7 mouse cellular contexts compared by ENCODE assay signal in the genomic region with DNA sequence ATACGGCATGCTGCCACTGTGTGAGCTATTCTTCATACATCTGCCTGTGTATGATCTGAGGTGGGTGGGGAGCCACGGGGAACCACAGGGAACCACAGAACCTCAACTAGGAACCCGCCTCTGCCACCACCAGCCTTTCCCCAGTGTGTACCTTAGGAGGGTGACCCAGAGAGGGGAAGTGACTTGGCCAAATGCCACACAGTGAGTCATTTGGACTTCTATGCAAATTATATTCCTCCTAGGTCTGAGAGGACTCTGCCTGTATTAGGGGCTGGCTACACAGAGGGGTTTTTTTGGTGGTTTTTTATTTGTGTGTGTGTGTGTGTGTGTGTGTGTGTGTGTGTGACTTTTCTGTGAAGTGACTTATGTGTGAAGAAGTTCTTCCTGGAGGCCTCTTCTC. TPM values are rescaled to one million over a fixed set of nuclear protein-coding genes. Genes with fewer than 3 reads are reported as not detected.
A peak's percentile ranks its signal among the peaks of the same experiment; 100 is the strongest.
DNase-seq lines count a peak whose midpoint lies in the region; ATAC-seq lines count a peak whose summit lies in the region.

No protein-coding gene starts in this region.

- DNase-seq in CD8-positive naive resting alpha-beta T cell, adult 2 months (ENCODE audit: low read depth in 2 of 2, low spot score in 2 of 2), result peak; percentile 71 to 75
- peak; percentile 75 for DNase-seq in adrenal gland, postnatal 14 days
- DNase-seq in kidney, adult 9 months, result peak; percentile 64
- DNase-seq in cerebellum, adult 9-11 months, result no peak
- no peak for DNase-seq in cerebellum, postnatal 10 days
- no peak for DNase-seq in ovary, postnatal 10 days (ENCODE audit: low spot score)

- ATAC-seq in megakaryocyte progenitor cell, adult 5-6 weeks (replicated peaks; ENCODE audit: poor library complexity), result peak; percentile 76

RNA-seq across cellular contexts. Expression of gene Adora2a, which starts 9.9 kb away (rescaled TPM):
- 6.9 and 10.6 TPM in 2 replicates for total RNA-seq in adrenal gland, postnatal 14 days (2021)
- 0.91 and 0.93 TPM in 2 replicates for total RNA-seq in megakaryocyte progenitor cell, adult 5-6 weeks (2015)
- total RNA-seq in megakaryocyte progenitor cell, adult 5-6 weeks (2017), result 0.54 and 0.88 TPM in 2 replicates

Comparison
In these comparisons a context has a peak if more than half of its experiments do, and no peak if none do; other contexts are left out.
1. DNase-seq: peak in CD8-positive naive resting alpha-beta T cell, adult 2 months (2 of 2), adrenal gland, postnatal 14 days (single experiment) and kidney, adult 9 months (single experiment); none in cerebellum, adult 9-11 months (single experiment), cerebellum, postnatal 10 days (0 of 2) and ovary, postnatal 10 days (single experiment).